Mouse (Mus musculus) cortical plate, adult 2 months (tissue): Measurements from ENCODE around the gene Tsg101. TPM values are rescaled to one million over a fixed set of nuclear protein-coding genes. Genes with fewer than 3 reads are reported as not detected.
"Not testable (repeated sequence)": the region's sequence is repeated elsewhere in the genome, so short reads cannot be mapped to it uniquely, and the experiment has no call there.

Experiments used
- H3K27ac ChIP-seq: fragments of 200-500 bp; 2 replicates; pipeline ENCODE4 v1.5.1; 2012; ENCODE audit warnings: low read length, control low read depth, inconsistent platforms; ENCODE audit not compliant: insufficient read depth
- H3K4me1 ChIP-seq: fragments of 200-500 bp; 2 replicates; pipeline ENCODE4 v1.6.1; 2011; ENCODE audit warnings: low read length; ENCODE audit not compliant: control insufficient read depth, insufficient read depth
- H3K4me3 ChIP-seq: fragments of 200-500 bp; 2 replicates; pipeline ENCODE4 v1.5.1; 2011; ENCODE audit warnings: mild to moderate bottlenecking, low read length, control low read depth; ENCODE audit not compliant: insufficient read depth
- CTCF ChIP-seq: fragments of 200-500 bp; IDR thresholded peaks from 2 replicates; pipeline ENCODE4 v1.5.1; 2011; ENCODE audit warnings: mild to moderate bottlenecking, control low read depth, low read length; ENCODE audit not compliant: insufficient read depth; ENCODE audit errors: extremely low read depth
- POLR2A ChIP-seq: fragments of 200-500 bp; IDR thresholded peaks from 2 replicates; pipeline ENCODE4 v1.6.1; 2011; ENCODE audit warnings: mild to moderate bottlenecking, low read length, control low read depth; ENCODE audit not compliant: insufficient read depth; ENCODE audit errors: extremely low read depth
- polyA plus RNA-seq: library from polyadenylated mRNA; depleted of rRNA; stranded (reverse); fragments of >200 nt; gene quantifications from 2 replicates; pipeline ENCODE4 v1.2.3, GENCODE M21; 2012

Tsg101 gene
- polyA plus RNA-seq, 1 experiment: 67.3 TPM

DNA sequence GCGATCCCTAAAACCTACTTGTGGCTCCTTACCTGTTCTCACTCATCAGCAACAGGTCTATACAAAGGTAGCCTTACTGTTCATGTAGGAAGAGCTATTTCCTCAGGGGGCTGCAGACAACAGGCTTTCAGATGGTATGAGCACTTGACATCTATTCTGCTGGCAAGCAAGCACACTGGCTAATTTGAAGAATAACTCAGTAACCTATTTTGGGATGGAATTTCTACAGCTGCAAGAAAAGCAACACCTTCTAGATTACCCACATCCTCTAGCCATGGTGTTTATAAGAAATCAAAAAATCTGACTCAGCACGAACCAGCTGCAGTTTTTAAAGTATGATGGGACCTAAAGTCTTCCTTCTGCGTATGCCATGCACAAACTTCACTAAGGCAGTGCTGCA is 11.6 kb upstream of the Tsg101 start:
- Histone ChIP-seq H3K4me1 (no peaks in the 10 kb centered on the region), H3K4me3 (no peak overlapping the region), H3K27ac (no peak overlapping the region)
- TF ChIP-seq CTCF: no peak
- TF ChIP-seq POLR2A: no peak

- H3K27ac ChIP-seq: no peak overlapping the region
- no peak for TF ChIP-seq POLR2A
- no peak for TF ChIP-seq CTCF
- no peaks in the 10 kb centered on the region for H3K4me1 ChIP-seq
- no peak overlapping the region for H3K4me3 ChIP-seq
These were observed 8.5 kb upstream of the Tsg101 start for GRCm38 (mm10) chr7:46928291-46928690.

- H3K4me3 ChIP-seq: no peak overlapping the region
- peaks cover 5% of the 10 kb centered on the region; the same call in 1 of the 2 replicates for H3K4me1 ChIP-seq
- TF ChIP-seq CTCF: no peak
- no peak for TF ChIP-seq POLR2A
- H3K27ac ChIP-seq: no peak overlapping the region
These were observed 2.3 kb upstream of the Tsg101 start for GRCm38 (mm10) chr7:46922075-46922474.

GRCm38 (mm10) chr7:46918678-46919371 is 944 bp downstream of the Tsg101 start:
- H3K4me1 ChIP-seq: peaks cover 5% of the 10 kb centered on the region; the same call in 1 of the 2 replicates
- TF ChIP-seq POLR2A (no peak), CTCF (no peak)
- H3K4me3 ChIP-seq: peak overlapping the region; percentile 76; the same call in 1 of the 2 replicates
- H3K27ac ChIP-seq: no peak overlapping the region

DNA sequence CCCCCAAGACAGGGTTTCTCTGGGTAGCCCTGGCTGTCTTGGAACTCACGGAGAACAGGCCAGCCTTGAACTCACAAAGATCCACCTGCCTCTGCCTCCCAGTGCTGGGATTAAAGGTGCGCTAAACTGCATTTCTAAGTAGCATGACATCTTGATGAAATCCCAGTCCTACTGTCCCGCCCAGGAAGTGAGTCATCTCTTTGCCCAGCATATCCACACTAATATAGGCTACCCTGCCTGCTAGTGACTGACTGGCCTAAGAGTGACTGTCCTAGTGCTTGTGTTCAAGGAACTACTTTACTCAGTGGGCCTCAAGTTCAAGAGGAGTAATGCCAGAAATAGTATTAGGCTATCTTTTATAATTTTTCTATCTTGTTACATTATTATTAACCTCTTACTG is 3.4 kb downstream of the Tsg101 start:
- H3K4me3 ChIP-seq: no peak overlapping the region
- H3K27ac ChIP-seq: no peak overlapping the region
- TF ChIP-seq CTCF: no peak
- TF ChIP-seq POLR2A: no peak
- peaks cover 5% of the 10 kb centered on the region; the same call in 1 of the 2 replicates for H3K4me1 ChIP-seq

- no peak for TF ChIP-seq POLR2A
- TF ChIP-seq CTCF: no peak
- H3K27ac ChIP-seq: no peak overlapping the region
- H3K4me3 ChIP-seq: no peak overlapping the region
- no peaks in the 10 kb centered on the region for H3K4me1 ChIP-seq
These were observed 8.5 kb downstream of the Tsg101 start for GRCm38 (mm10) chr7:46911250-46911649.

GRCm38 (mm10) chr7:46899343-46899742 is 20.4 kb downstream of the Tsg101 start:
- TF ChIP-seq POLR2A: no peak
- no peak for TF ChIP-seq CTCF
- Histone ChIP-seq H3K4me3 (no peak overlapping the region), H3K27ac (no peak overlapping the region), H3K4me1 (no peaks in the 10 kb centered on the region)

DNA sequence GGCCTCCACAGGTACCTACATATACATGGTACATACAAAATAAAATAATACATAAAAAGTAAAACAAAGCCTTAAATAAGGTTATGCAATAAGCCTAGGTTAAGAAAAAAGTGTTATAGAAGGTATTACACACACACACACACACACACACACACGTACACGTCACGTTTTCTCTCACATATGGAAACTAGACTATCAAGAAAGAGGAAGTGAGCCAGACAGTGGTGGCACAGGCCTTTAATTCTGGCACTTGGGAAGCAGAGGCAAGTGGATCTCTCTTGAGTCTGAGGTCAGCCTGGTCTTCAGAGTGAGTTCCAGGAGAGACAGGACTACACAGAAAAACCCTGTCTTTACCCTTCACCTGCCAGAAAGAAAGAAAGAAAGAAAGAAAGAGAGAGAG is 24.3 kb downstream of the Tsg101 start:
- Histone ChIP-seq H3K4me1 (no peaks in the 10 kb centered on the region), H3K27ac (no peak overlapping the region), H3K4me3 (no peak overlapping the region)
- TF ChIP-seq CTCF (no peak), POLR2A (no peak)

GRCm38 (mm10) chr7:46883304-46883703 is 36.5 kb downstream of the Tsg101 start:
- Histone ChIP-seq H3K27ac (no peak overlapping the region), H3K4me1 (no peaks in the 10 kb centered on the region), H3K4me3 (no peak overlapping the region)
- TF ChIP-seq CTCF (no peak), POLR2A (no peak)

DNA sequence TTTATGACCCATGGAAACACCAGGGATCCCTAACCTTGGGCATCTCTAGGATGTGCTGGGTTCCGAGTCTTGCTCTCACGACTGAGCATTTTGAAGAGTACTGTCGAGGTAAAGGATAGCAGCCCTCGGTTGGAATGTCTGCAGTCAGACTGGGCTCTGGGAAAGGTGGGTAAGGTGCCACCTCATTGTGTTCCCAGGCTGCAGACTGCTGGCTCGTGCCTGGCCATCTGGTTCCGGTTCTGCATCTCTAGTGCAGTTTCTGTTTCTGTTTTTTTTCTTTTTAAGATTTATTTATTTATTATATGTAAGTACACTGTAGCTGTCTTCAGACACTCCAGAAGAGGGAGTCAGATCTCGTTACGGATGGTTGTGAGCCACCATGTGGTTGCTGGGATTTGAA is 37.8 kb downstream of the Tsg101 start:
- H3K4me3 ChIP-seq, H3K4me1 ChIP-seq, H3K27ac ChIP-seq: not testable (repeated sequence)

DNA sequence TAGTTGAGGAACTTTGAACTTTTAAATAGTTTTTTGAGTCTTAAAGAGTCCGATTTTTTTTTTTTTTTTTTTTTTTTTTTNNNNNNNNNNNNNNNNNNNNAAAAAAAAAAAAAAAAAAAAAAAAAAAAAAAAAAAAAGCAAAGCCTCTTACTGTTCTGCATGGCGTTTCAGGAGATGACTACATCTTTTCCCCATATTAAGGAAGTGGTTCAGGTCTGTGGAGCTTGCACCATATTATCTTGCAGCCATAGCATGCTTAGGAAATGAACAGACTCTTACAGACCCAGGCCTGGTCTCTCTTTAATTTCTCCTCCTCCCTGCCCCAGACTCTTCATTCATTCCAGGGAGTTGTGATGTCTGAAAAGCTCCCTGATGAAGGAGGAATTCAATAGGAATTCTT is 38.8 kb downstream of the Tsg101 start:
- TF ChIP-seq POLR2A: no peak
- TF ChIP-seq CTCF: no peak
- Histone ChIP-seq H3K4me1 (no peaks in the 10 kb centered on the region; the same call in 1 of the 2 replicates), H3K4me3 (no peak overlapping the region), H3K27ac (no peak overlapping the region)
